Mouse (Mus musculus) kidney, adult 2 months (tissue): Measurements from ENCODE around the gene Anp32e. TPM values are rescaled to one million over a fixed set of nuclear protein-coding genes. Genes with fewer than 3 reads are reported as not detected.
"Not testable (repeated sequence)": the region's sequence is repeated elsewhere in the genome, so short reads cannot be mapped to it uniquely, and the experiment has no call there.

Source experiments
- DNase-seq: peaks from one replicate; pipeline ENCODE4 v3.0.0; 2021
- H3K27ac ChIP-seq: fragments of 200-500 bp; 2 replicates; pipeline ENCODE4 v1.5.1; 2012; ENCODE audit warnings: low read depth, low read length, control low read depth, inconsistent platforms; ENCODE audit not compliant: insufficient read depth
- H3K27me3 ChIP-seq: fragments of 200-500 bp; replicated peaks from 2 replicates; pipeline ENCODE4 v1.6.1; 2012; ENCODE audit warnings: mild to moderate bottlenecking, moderate library complexity, low read length, inconsistent platforms; ENCODE audit not compliant: control insufficient read depth, insufficient read depth
- H3K36me3 ChIP-seq: fragments of 200-500 bp; 2 replicates; pipeline ENCODE4 v1.6.1; 2012; ENCODE audit warnings: mild to moderate bottlenecking, moderate library complexity, low read length, inconsistent platforms; ENCODE audit not compliant: control insufficient read depth, insufficient read depth
- H3K4me1 ChIP-seq: fragments of 200-500 bp; 2 replicates; pipeline ENCODE4 v1.6.1; 2011; ENCODE audit warnings: low read length; ENCODE audit not compliant: control insufficient read depth, insufficient read depth
- H3K4me3 ChIP-seq: fragments of 200-500 bp; 2 replicates; pipeline ENCODE4 v1.5.1; 2011; ENCODE audit warnings: mild to moderate bottlenecking, low read depth, low read length, control low read depth; ENCODE audit not compliant: insufficient read depth
- CTCF ChIP-seq: fragments of 200-500 bp; conservative IDR thresholded peaks from 2 replicates; pipeline ENCODE4 v1.5.1; 2011; ENCODE audit warnings: low read depth, mild to moderate bottlenecking, control low read depth, low read length, moderate library complexity, mixed read lengths; ENCODE audit not compliant: insufficient read depth, insufficient read length
- POLR2A ChIP-seq: fragments of 200-500 bp; IDR thresholded peaks from one replicate; pipeline ENCODE4 v1.6.1; 2011; ENCODE audit warnings: low read depth, low read length, control low read depth
- WGBS: fragments of 180-500 bp; shearing (Covaris S2); methylation state at CpG from one replicate; pipeline ENCODE4 v1.1.7; 2018; 5-methylcytosine and 5-hydroxymethylcytosine counted together
- polyA plus RNA-seq: library from polyadenylated mRNA; depleted of rRNA; stranded (reverse); fragments of >200 nt; gene quantifications from 2 replicates; pipeline ENCODE4 v1.2.3, GENCODE M21; 2012

Anp32e gene
- polyA plus RNA-seq, 1 experiment: 18.5 TPM

DNA sequence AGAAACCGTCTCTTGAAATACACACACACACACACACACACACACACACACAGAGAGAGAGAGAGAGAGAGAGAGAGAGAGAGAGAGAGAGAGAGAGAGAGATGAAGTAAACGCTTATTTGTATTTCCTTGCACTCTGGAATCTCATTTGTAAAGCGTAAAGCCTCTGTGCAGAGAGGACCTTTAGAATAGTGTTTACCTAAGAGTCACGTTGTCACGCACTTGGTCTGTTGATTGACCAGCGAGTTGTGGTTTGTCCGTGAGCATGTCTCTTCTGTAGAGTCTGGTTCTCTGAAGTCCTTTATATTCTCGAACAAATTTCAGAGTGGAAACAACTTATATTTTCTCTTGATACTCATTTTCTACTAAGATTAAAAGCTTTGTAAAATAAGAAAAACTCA lies 15.7 kb downstream of the Anp32e start:
- TF ChIP-seq POLR2A: no peak
- TF ChIP-seq CTCF: no peak
- no peaks in the 10 kb centered on the region for H3K27me3 ChIP-seq
- H3K4me1 ChIP-seq: peaks cover 4% of the 10 kb centered on the region
- H3K27ac ChIP-seq: no peak overlapping the region
- 85% methylated on average over 8 of the region's 8 CpGs for WGBS
- no peak overlapping the region for H3K4me3 ChIP-seq
- no peaks in the 10 kb centered on the region; the same call in 1 of the 2 replicates for H3K36me3 ChIP-seq
- no peak for DNase-seq

- no peak overlapping the region for H3K4me3 ChIP-seq
- no peaks in the 10 kb centered on the region; the same call in 1 of the 2 replicates for H3K36me3 ChIP-seq
- DNase-seq: no peak
- WGBS: 88% methylated on average over 14 of the region's 14 CpGs
- H3K27me3 ChIP-seq: no peaks in the 10 kb centered on the region
- no peak for TF ChIP-seq CTCF
- TF ChIP-seq POLR2A: no peak
- peaks cover 4% of the 10 kb centered on the region for H3K4me1 ChIP-seq
- no peak overlapping the region for H3K27ac ChIP-seq
Observed at GRCm38 (mm10) chr3:95945731-95946240, 16.7 kb downstream of the Anp32e start.

- Histone ChIP-seq H3K4me3 (no peak overlapping the region), H3K4me1 (no peaks in the 10 kb centered on the region), H3K27ac (no peak overlapping the region), H3K36me3 (no peaks in the 10 kb centered on the region; the same call in 1 of the 2 replicates), H3K27me3 (no peaks in the 10 kb centered on the region)
- DNase-seq: no peak
- TF ChIP-seq CTCF: no peak
- TF ChIP-seq POLR2A: no peak
- 89% methylated on average over 5 of the region's 5 CpGs for WGBS
Observed at GRCm38 (mm10) chr3:95948325-95948724, 19.3 kb downstream of the Anp32e start.

- Histone ChIP-seq H3K27ac (peak overlapping the region; percentile 95), H3K4me1 (no peaks in the 10 kb centered on the region), H3K27me3 (no peaks in the 10 kb centered on the region), H3K4me3 (peak overlapping the region; percentile 63), H3K36me3 (no peaks in the 10 kb centered on the region; the same call in 1 of the 2 replicates)
- no peak for TF ChIP-seq CTCF
- no peak for TF ChIP-seq POLR2A
- peak; percentile 96 for DNase-seq
- under 1% methylated on average over 49 of the region's 49 CpGs for WGBS
Observed at GRCm38 (mm10) chr3:95950763-95951551, 21.9 kb downstream of the Anp32e start.

- not testable (repeated sequence) for H3K4me1 ChIP-seq, H3K27me3 ChIP-seq, H3K36me3 ChIP-seq, DNase-seq
- 71% methylated on average over 12 of the region's 12 CpGs for WGBS
- peak overlapping the region; percentile 95 for H3K27ac ChIP-seq
- H3K4me3 ChIP-seq: peak overlapping the region; percentile 63
Observed at GRCm38 (mm10) chr3:95951566-95951965, 22.5 kb downstream of the Anp32e start.

GRCm38 (mm10) chr3:95953023-95953422 lies 24.0 kb downstream of the Anp32e start:
- DNase-seq: no peak
- Histone ChIP-seq H3K4me3 (no peak overlapping the region), H3K36me3 (no peaks in the 10 kb centered on the region), H3K27me3 (no peaks in the 10 kb centered on the region), H3K27ac (no peak overlapping the region), H3K4me1 (no peaks in the 10 kb centered on the region)
- TF ChIP-seq POLR2A (no peak), CTCF (no peak)

- DNase-seq: no peak
- Histone ChIP-seq H3K4me1 (no peaks in the 10 kb centered on the region), H3K27me3 (no peaks in the 10 kb centered on the region), H3K27ac (no peak overlapping the region), H3K36me3 (no peaks in the 10 kb centered on the region), H3K4me3 (no peak overlapping the region)
- no peak for TF ChIP-seq POLR2A
- TF ChIP-seq CTCF: no peak
- 76% methylated on average over 3 of the region's 3 CpGs for WGBS
Observed at GRCm38 (mm10) chr3:95953522-95953921, 24.5 kb downstream of the Anp32e start.

DNA sequence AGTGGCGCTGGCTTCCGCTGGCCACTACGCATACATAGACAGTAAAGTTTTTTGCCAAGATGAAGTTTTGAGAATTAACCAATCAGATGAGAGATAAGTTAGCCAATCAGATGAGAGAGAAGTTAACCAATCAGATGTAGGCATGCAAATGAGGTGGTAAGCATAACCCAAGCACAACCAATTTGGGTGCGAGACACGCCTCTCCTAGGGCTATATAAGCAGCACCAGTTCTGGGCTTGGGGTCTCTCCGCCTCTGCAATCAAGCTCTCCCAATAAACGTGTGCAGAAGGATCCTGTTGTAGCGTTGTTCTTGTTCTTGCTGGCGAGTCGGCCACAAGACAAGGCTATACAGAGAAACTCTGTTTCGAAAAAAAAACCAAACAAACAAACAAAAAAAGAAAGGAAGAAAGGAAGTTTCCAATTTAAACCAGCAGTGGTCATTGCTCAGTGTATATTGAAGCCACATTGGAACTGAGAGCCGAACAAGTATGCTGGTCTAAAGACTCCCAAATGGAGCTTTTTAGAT lies 25.7 kb downstream of the Anp32e start:
- WGBS: 92% methylated on average over 12 of the region's 12 CpGs
- H3K4me1 ChIP-seq, H3K4me3 ChIP-seq, H3K27ac ChIP-seq, H3K36me3 ChIP-seq, DNase-seq, H3K27me3 ChIP-seq: not testable (repeated sequence)
